Mouse (Mus musculus) left cerebral cortex, postnatal 14 days (tissue): ENCODE data around the gene Rassf3. TPM values are rescaled to one million over a fixed set of nuclear protein-coding genes. Genes with fewer than 3 reads are reported as not detected.
A peak's percentile ranks its signal among the peaks of the same experiment; 100 is the strongest.

Experiments
- DNase-seq, 2 experiments: peaks; one replicate each; pipeline ENCODE4 v3.0.0; 2021 to 2022; ENCODE audit warnings: low spot score in 2 of 2, mixed read lengths in 1 of 2
- intact Hi-C: fragments of 180-260 bp; cut with DNase I; formaldehyde crosslinking; loops from one replicate; pipeline ENCODE4 v1.15.1; 2025
- total RNA-seq, 2 experiments: library from RNA; stranded (reverse); gene quantifications; 2 replicates each; pipeline ENCODE4 v1.2.3; 2021

Rassf3 gene
- total RNA-seq, 2 experiments from 2014 or later: 29.6 to 33.9 TPM

GRCm38 (mm10) chr10:121493374-121494162 lies 17.4 kb upstream of the Rassf3 start:
- DNase-seq: no peak
- intact Hi-C loops: no loop called here

- no peak for DNase-seq
- intact Hi-C loops: no loop called here
These were observed 16.6 kb upstream of the Rassf3 start for GRCm38 (mm10) chr10:121492608-121493315.

GRCm38 (mm10) chr10:121489941-121490340 lies 13.8 kb upstream of the Rassf3 start:
- no peak for DNase-seq
- intact Hi-C loops: no loop called here

DNA sequence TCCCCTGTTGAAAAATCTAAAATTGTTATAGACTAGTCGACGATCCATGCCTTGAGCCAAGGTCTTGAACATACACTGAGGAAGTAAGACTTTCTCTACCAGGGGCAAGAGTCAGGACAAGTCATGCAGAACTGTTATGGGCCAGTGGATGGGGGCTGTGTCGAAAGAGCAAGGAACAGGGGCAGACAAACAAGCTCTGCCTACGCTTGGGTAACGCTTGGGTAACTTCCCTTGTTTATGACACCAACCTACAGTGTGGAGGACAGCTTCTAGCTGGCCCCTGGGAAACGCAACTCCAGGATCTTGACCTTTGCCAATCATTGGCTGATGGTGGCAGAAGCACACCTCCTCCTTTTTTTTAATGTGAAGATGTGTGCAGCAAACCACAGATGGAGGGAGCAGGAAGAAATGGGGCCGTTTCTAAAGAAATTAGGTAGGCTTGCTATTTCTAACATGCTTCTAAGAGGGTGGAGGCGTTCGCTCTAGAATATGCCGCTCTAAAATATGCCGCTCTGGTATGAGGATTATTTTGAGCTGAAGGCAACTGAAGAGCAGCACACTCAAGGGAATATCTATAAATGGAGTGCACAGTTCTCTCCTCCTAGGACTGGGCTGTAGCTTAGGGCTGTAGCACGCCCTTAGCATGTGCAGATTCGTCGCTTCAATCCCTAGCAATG lies 12.6 kb upstream of the Rassf3 start:
- DNase-seq: peak; percentile 58 to 76
- intact Hi-C loops: no loop called here

DNA sequence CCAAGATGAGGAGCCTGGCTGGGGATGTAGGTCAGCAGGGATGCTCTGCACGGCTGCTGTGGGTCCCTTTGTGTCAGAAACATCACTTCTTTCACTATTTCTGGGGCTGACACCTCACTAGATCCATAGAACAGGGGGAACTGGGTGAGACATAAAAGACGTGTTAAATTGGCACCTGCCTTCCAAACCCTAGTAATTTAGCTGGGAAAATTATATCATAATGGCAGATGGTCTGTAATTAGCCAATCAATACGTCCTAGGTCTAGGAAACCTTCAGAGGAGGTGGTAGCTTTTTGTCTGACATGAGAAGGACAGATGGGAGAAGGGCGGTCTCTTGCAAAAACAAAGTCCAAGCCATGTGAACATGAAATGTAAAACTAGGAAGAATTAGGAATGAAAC lies 11.6 kb upstream of the Rassf3 start:
- intact Hi-C loops: no loop called here
- DNase-seq: no peak

- intact Hi-C loops: no loop called here
- DNase-seq: no peak
These were observed 10.2 kb upstream of the Rassf3 start for GRCm38 (mm10) chr10:121486350-121486749.

DNA sequence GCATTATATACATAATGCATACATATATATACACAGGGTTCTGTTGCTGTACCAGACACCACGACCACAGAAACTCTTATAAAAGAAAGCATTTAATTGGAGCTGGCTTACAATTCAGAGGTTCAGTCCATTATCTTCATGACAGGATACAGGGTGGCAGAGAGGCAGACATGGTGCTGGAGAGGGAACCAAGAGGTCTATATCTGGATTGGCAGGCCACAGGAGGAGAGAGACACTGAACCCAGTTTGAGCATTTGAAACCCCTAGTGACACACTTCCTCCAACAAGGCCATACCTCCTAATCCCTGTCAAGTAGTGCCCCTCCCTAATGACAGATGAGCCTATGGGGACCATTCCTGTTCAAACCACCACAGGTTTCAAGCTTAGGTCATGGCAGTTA lies 7.2 kb upstream of the Rassf3 start:
- intact Hi-C loops: loop anchor here (5.0 kb wide), 1 partner anchor 34 kb away; no protein-coding TSS in a partner anchor
- no peak for DNase-seq

- intact Hi-C loops: loop anchor here (5.0 kb wide), 1 partner anchor 36 kb away; no protein-coding TSS in a partner anchor
- DNase-seq: no peak
These were observed 5.0 kb upstream of the Rassf3 start for GRCm38 (mm10) chr10:121481141-121481540.

DNA sequence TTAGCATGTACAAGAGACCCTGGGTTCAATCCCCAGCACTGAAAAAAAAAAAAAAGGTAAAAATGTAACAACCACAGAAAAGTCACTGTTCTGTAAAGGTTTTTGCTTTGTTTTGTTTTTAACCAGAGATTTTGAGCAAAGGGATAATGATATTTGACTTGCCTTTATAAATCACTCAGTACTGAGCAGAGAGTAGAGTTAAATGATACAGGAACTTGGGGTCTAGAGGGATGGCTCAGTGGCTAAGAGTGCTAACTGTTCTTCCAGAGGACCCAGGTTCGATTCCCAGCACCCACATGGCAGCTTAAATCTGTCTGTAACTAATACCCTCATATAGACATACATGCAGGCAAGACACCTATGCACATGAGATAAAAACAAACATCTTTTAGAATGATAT lies 3.8 kb upstream of the Rassf3 start:
- intact Hi-C loops: loop anchor here (5.0 to 10.0 kb wide), 2 partner anchors 37 to 175 kb away; no protein-coding TSS in a partner anchor
- no peak for DNase-seq

GRCm38 (mm10) chr10:121477433-121477832 lies 1.3 kb upstream of the Rassf3 start:
- intact Hi-C loops: loop anchor here (10.0 kb wide), 1 partner anchor 173 kb away; no protein-coding TSS in a partner anchor
- DNase-seq: no peak

DNA sequence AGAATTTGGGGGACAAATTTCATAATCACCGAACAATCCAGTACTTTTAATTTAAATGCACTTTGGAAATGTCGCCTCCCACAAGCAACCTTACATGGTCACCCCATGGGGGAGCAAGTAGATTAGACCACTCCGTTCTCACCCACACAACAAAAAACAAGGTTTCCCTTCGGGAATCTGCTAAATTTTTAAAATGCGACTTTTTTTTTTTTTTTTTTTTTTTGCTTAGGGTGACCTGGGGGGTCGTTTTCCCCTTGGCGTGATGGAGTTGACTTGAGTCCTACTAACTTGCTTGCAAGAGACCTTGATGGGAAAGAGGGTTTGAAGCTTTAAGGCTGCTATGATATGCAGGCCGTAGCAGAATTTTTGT lies 806 bp upstream of the Rassf3 start:
- intact Hi-C loops: loop anchor here (10.0 kb wide), 1 partner anchor 172 kb away; no protein-coding TSS in a partner anchor
- DNase-seq: no peak

GRCm38 (mm10) chr10:121475672-121476146 lies 438 bp downstream of the Rassf3 start:
- DNase-seq: no peak
- intact Hi-C loops: loop anchor here (10.0 kb wide), 1 partner anchor 171 kb away; no protein-coding TSS in a partner anchor

DNA sequence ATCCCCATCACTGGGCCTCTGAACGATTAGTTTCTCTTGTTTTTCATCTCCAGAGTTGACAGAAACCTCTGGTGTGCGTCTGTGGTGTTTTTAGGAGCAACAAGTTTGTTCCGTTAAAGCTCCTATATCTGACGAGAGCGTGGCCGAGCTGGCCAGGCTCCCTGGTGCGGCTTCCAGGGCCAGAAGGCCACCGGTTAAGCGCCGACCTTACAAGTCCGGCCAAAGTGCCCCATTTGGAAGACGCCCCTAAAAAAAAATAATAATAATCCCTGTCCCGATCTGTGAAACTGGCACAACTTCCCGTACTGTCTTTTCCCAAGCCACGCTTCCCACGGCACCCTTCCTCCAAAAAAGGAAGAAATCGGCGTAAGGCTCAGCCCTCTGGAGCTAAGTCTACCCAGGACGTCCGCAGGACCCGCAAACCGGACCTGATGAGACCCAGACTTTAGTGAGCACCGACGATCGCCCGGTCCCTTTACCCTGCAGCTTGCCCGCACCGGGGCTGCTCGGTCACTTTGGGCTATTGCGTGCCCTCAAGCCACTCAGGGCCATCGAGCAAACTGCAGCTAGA lies 961 bp downstream of the Rassf3 start:
- DNase-seq: no peak
- intact Hi-C loops: loop anchor here (10.0 kb wide), 1 partner anchor 170 kb away; no protein-coding TSS in a partner anchor

DNA sequence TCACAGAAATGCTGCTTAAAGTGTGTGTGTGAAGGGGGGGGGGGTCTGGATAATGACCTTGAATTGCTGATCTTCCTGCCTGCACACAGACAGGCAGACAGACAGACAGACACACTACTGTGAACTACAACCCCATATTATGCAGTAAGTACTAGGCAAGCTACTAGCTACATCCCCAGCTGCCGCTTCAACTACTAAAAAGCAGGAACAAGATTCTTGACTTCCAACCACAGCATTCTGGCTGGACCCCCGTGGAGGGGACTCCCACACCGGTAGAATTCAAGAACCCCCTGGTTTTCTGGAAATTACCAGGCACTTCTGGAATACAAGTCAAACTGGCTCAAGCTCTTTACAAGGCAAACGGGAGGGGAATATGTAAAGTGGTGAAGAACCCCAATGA lies 1.9 kb downstream of the Rassf3 start:
- intact Hi-C loops: loop anchor here (5.0 to 10.0 kb wide), 3 partner anchors 33 to 169 kb away; no protein-coding TSS in a partner anchor
- no peak for DNase-seq

DNA sequence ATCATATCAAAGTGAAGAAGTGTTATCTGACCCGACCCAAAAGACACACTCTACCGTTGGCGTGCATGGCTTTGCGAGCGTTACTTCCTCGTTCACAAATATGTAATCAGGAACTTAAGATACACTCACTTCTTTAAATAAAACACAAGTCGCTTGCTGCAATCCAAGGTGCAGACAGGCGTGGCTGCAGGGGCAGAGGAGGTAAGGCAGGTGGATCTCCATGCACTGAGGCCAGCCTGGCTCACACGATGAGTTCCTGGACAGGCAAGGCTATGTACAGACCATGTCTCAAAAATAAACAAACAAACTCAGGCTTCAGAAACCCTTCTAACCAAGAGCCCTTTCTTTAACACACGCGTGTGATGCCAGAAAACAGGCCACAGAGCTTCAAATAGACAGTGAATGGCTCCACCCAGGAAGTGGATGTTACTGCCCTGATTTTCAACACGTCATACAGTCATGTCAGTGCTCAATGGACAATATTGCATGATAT lies 2.4 kb downstream of the Rassf3 start:
- intact Hi-C loops: loop anchor here (5.0 to 10.0 kb wide), 3 partner anchors 34 to 169 kb away; no protein-coding TSS in a partner anchor
- DNase-seq: peak in 1 of 2 experiments; percentile 7

GRCm38 (mm10) chr10:121472593-121473217 lies 3.4 kb downstream of the Rassf3 start:
- peak; percentile 62 to 73 for DNase-seq
- intact Hi-C loops: loop anchor here (5.0 to 10.0 kb wide), 3 partner anchors 35 to 168 kb away; no protein-coding TSS in a partner anchor

DNA sequence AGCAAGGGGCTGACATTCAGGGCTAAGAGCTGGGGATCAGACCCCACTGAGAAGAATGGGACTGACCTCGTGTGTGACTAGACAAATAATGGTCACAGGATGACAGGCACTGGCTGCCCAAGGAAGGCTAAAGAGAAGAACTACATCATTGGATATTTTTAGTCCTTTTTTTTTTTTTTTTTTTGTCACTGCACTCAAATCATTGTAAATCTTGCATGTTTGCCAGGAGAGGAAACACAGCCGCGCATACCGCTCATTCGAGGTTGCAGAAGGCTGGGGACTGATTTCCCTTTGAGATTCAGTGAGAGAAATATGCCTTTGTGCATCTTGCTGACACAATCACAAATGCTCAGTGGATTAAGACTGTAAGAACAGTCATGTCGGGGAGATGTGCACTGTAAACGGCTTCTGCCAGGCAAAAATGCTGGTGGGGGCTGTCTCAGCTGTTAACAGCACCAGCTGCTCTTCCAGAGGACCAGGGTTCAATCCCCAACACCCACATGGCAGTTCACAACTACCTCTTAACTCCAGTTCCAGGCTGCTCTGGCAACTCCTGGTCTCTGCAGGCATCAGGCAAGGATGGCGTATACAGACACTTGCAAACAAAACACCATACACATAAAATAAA lies 4.5 kb downstream of the Rassf3 start:
- peak; percentile 53 to 74 for DNase-seq
- intact Hi-C loops: loop anchor here (5.0 to 10.0 kb wide), 3 partner anchors 36 to 167 kb away; no protein-coding TSS in a partner anchor

GRCm38 (mm10) chr10:121469625-121470024 lies 6.5 kb downstream of the Rassf3 start:
- intact Hi-C loops: loop anchor here (5.0 to 10.0 kb wide), 3 partner anchors 38 to 165 kb away; no protein-coding TSS in a partner anchor
- DNase-seq: no peak
